Mouse (Mus musculus): ENCODE results near the gene Mrgprb5.

- TF ChIP-seq POLR2A (IDR thresholded peaks at IDR 0.05; ENCODE audit: control insufficient read depth, low read depth, low read length) (no peak), CTCF (IDR thresholded peaks at IDR 0.05; ENCODE audit: control insufficient read depth, insufficient read depth, insufficient replicate concordance, low read depth, low read length) (no peak)
These were observed 45.0 kb downstream of the Mrgprb5 start for GRCm38 (mm10) chr7:48123806-48124205.

Data from testis, adult 2 months (tissue).